Mouse (Mus musculus): ENCODE data around the gene Tnrc6b. TPM values are rescaled to one million over a fixed set of nuclear protein-coding genes. Genes with fewer than 3 reads are reported as not detected.
"Not testable (repeated sequence)": the region's sequence is repeated elsewhere in the genome, so short reads cannot be mapped to it uniquely, and the experiment has no call there.

Tnrc6b gene
- total RNA-seq, 1 experiment = 37.0 TPM

- in situ Hi-C loops (cut with MboI; ENCODE audit: low sequenced_read_pairs in 2 of 2, unreplicated experiment in 2 of 2) = no loop called here
- H3K9me3 ChIP-seq (ENCODE audit: control insufficient read depth, insufficient read depth, low read depth, low read length) = no peaks in the 10 kb centered on the region
- DNase-seq (ENCODE audit: low read depth, low spot score) = no peak
- no peaks in the 10 kb centered on the region for H3K36me3 ChIP-seq (ENCODE audit: control insufficient read depth, insufficient read depth, low read length, poor library complexity, severe bottlenecking)
- TF ChIP-seq MAFK (IDR thresholded peaks at IDR 0.05; ENCODE audit: insufficient read depth, low read depth, low read length) = no peak
- peaks cover 2 to 5% of the 10 kb centered on the region in 2 experiments; a peak in 1 of 4 replicates for H3K4me1 ChIP-seq (ENCODE audit: control insufficient read depth in 2 of 2, insufficient read depth in 2 of 2, low read length in 2 of 2, poor library complexity in 1 of 2)
- H3K27ac ChIP-seq (ENCODE audit: insufficient read depth, low read depth, low read length, poor library complexity, severe bottlenecking) = no peak overlapping the region
- H3K4me3 ChIP-seq (ENCODE audit: insufficient read depth in 1 of 2, low read depth in 1 of 2, low read length in 2 of 2, poor library complexity in 1 of 2, severe bottlenecking in 1 of 2) = no peak overlapping the region
- H3K9ac ChIP-seq (ENCODE audit: insufficient read depth, low read depth, low read length, poor library complexity, severe bottlenecking) = no peak overlapping the region
Observed at GRCm38 (mm10) chr15:80732266-80733030, 21.3 kb downstream of the Tnrc6b start.

- DNase-seq (ENCODE audit: low read depth, low spot score) = no peak
- in situ Hi-C loops (cut with MboI; ENCODE audit: low sequenced_read_pairs in 2 of 2, unreplicated experiment in 2 of 2) = no loop called here
- Histone ChIP-seq H3K36me3 (ENCODE audit: control insufficient read depth, insufficient read depth, low read length, poor library complexity, severe bottlenecking) (no peaks in the 10 kb centered on the region), H3K4me3 (ENCODE audit: insufficient read depth in 1 of 2, low read depth in 1 of 2, low read length in 2 of 2, poor library complexity in 1 of 2, severe bottlenecking in 1 of 2) (no peak overlapping the region), H3K9ac (ENCODE audit: insufficient read depth, low read depth, low read length, poor library complexity, severe bottlenecking) (no peak overlapping the region), H3K27ac (ENCODE audit: insufficient read depth, low read depth, low read length, poor library complexity, severe bottlenecking) (no peak overlapping the region), H3K9me3 (ENCODE audit: control insufficient read depth, insufficient read depth, low read depth, low read length) (no peaks in the 10 kb centered on the region), H3K4me1 (ENCODE audit: control insufficient read depth in 2 of 2, insufficient read depth in 2 of 2, low read length in 2 of 2, poor library complexity in 1 of 2) (peaks cover 0 to 5% of the 10 kb centered on the region in 2 experiments; a peak in 1 of 4 replicates)
- TF ChIP-seq CHD2 (IDR thresholded peaks at IDR 0.05; ENCODE audit: low read depth, low read length) (no peak), ZC3H11A (IDR thresholded peaks at IDR 0.05; ENCODE audit: borderline replicate concordance, low read depth, low read length) (no peak), MAFK (IDR thresholded peaks at IDR 0.05; ENCODE audit: insufficient read depth, low read depth, low read length) (no peak), HCFC1 (IDR thresholded peaks at IDR 0.05; ENCODE audit: borderline replicate concordance, insufficient read depth, low read length) (no peak)
Observed at GRCm38 (mm10) chr15:80735300-80735699, 24.2 kb downstream of the Tnrc6b start.

- DNase-seq (ENCODE audit: low read depth, low spot score); H3K27ac ChIP-seq (ENCODE audit: insufficient read depth, low read depth, low read length, poor library complexity, severe bottlenecking); H3K36me3 ChIP-seq (ENCODE audit: control insufficient read depth, insufficient read depth, low read length, poor library complexity, severe bottlenecking); H3K9ac ChIP-seq (ENCODE audit: insufficient read depth, low read depth, low read length, poor library complexity, severe bottlenecking); H3K4me3 ChIP-seq (ENCODE audit: insufficient read depth in 1 of 2, low read depth in 1 of 2, low read length in 2 of 2, poor library complexity in 1 of 2, severe bottlenecking in 1 of 2); H3K9me3 ChIP-seq (ENCODE audit: control insufficient read depth, insufficient read depth, low read depth, low read length); in situ Hi-C loops (cut with MboI; ENCODE audit: low sequenced_read_pairs in 2 of 2, unreplicated experiment in 2 of 2); H3K4me1 ChIP-seq (ENCODE audit: control insufficient read depth in 2 of 2, insufficient read depth in 2 of 2, low read length in 2 of 2, poor library complexity in 1 of 2): not testable (repeated sequence)
Observed at GRCm38 (mm10) chr15:80735708-80736107, 24.6 kb downstream of the Tnrc6b start.

DNA sequence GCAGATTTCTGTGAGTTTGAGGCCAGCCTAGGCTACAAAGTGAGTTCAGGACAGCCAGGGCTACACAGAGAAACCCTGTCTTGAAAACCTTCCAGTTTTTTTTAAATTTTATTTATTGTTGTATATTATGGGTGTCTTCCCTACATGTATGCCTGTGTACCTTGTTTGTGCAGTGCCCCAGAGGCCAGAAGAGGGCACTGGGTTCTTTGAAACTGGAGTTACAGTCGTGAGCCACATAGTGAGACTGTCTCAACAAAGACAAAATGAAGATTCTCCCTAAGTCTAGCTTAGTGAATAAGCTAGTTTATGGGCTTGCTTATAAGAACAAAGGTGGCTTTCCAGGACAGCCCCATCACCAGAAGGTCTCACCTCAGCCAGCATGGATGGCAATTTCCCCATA lies 25.4 kb downstream of the Tnrc6b start:
- Histone ChIP-seq H3K27ac (ENCODE audit: insufficient read depth, low read depth, low read length, poor library complexity, severe bottlenecking) (no peak overlapping the region), H3K9ac (ENCODE audit: insufficient read depth, low read depth, low read length, poor library complexity, severe bottlenecking) (no peak overlapping the region), H3K4me3 (ENCODE audit: insufficient read depth in 1 of 2, low read depth in 1 of 2, low read length in 2 of 2, poor library complexity in 1 of 2, severe bottlenecking in 1 of 2) (no peak overlapping the region), H3K4me1 (ENCODE audit: control insufficient read depth in 2 of 2, insufficient read depth in 2 of 2, low read length in 2 of 2, poor library complexity in 1 of 2) (peaks cover 0 to 3% of the 10 kb centered on the region in 2 experiments; a peak in 1 of 4 replicates), H3K9me3 (ENCODE audit: control insufficient read depth, insufficient read depth, low read depth, low read length) (no peaks in the 10 kb centered on the region), H3K36me3 (ENCODE audit: control insufficient read depth, insufficient read depth, low read length, poor library complexity, severe bottlenecking) (no peaks in the 10 kb centered on the region)
- TF ChIP-seq ZNF384 (IDR thresholded peaks at IDR 0.05; ENCODE audit: low read depth, low read length) (no peak), CHD2 (IDR thresholded peaks at IDR 0.05; ENCODE audit: low read depth, low read length) (no peak), ZC3H11A (IDR thresholded peaks at IDR 0.05; ENCODE audit: borderline replicate concordance, low read depth, low read length) (no peak), MAFK (IDR thresholded peaks at IDR 0.05; ENCODE audit: insufficient read depth, low read depth, low read length) (no peak), HCFC1 (IDR thresholded peaks at IDR 0.05; ENCODE audit: borderline replicate concordance, insufficient read depth, low read length) (no peak)
- in situ Hi-C loops (cut with MboI; ENCODE audit: low sequenced_read_pairs in 2 of 2, unreplicated experiment in 2 of 2) = no loop called here
- DNase-seq (ENCODE audit: low read depth, low spot score) = no peak

DNA sequence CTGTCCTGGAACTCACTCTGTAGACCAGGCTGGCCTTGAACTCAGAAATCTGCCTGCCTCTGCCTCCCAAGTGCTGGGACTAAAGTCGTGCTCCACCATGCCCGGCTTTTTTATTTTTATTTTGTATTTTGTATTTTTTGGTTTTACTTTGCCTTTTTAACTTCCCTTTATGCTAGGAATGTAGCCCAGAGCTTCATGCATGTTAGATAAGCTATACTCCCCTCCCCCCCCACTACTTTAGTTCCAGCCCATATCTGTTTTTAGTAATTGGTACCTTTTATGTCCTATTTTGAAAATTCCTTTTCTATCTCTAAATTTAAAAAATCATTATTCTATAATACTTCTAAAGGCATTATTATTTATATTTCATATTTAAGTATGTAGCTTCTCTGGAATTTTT lies 27.1 kb downstream of the Tnrc6b start:
- Histone ChIP-seq H3K9ac (ENCODE audit: insufficient read depth, low read depth, low read length, poor library complexity, severe bottlenecking) (no peak overlapping the region), H3K4me3 (ENCODE audit: insufficient read depth in 1 of 2, low read depth in 1 of 2, low read length in 2 of 2, poor library complexity in 1 of 2, severe bottlenecking in 1 of 2) (no peak overlapping the region), H3K4me1 (ENCODE audit: control insufficient read depth in 2 of 2, insufficient read depth in 2 of 2, low read length in 2 of 2, poor library complexity in 1 of 2) (peaks cover 3% of the 10 kb centered on the region in 2 experiments; a peak in 2 of 4 replicates), H3K36me3 (ENCODE audit: control insufficient read depth, insufficient read depth, low read length, poor library complexity, severe bottlenecking) (no peaks in the 10 kb centered on the region), H3K9me3 (ENCODE audit: control insufficient read depth, insufficient read depth, low read depth, low read length) (no peaks in the 10 kb centered on the region), H3K27ac (ENCODE audit: insufficient read depth, low read depth, low read length, poor library complexity, severe bottlenecking) (no peak overlapping the region)
- TF ChIP-seq HCFC1 (IDR thresholded peaks at IDR 0.05; ENCODE audit: borderline replicate concordance, insufficient read depth, low read length) = no peak
- no peak for TF ChIP-seq CHD2 (IDR thresholded peaks at IDR 0.05; ENCODE audit: low read depth, low read length)
- TF ChIP-seq ZC3H11A (IDR thresholded peaks at IDR 0.05; ENCODE audit: borderline replicate concordance, low read depth, low read length) = no peak
- TF ChIP-seq MAFK (IDR thresholded peaks at IDR 0.05; ENCODE audit: insufficient read depth, low read depth, low read length) = no peak
- TF ChIP-seq ZNF384 (IDR thresholded peaks at IDR 0.05; ENCODE audit: low read depth, low read length) = no peak
- no peak for DNase-seq (ENCODE audit: low read depth, low spot score)
- in situ Hi-C loops (cut with MboI; ENCODE audit: low sequenced_read_pairs in 2 of 2, unreplicated experiment in 2 of 2) = no loop called here

Measured in ES-E14 (cell line).